Mouse (Mus musculus): Measurements from ENCODE around the gene Nprl3. TPM values are rescaled to one million over a fixed set of nuclear protein-coding genes. Genes with fewer than 3 reads are reported as not detected.

Nprl3 gene
- polyA plus RNA-seq, 1 experiment from 2014 or later = 46.9 TPM

DNA sequence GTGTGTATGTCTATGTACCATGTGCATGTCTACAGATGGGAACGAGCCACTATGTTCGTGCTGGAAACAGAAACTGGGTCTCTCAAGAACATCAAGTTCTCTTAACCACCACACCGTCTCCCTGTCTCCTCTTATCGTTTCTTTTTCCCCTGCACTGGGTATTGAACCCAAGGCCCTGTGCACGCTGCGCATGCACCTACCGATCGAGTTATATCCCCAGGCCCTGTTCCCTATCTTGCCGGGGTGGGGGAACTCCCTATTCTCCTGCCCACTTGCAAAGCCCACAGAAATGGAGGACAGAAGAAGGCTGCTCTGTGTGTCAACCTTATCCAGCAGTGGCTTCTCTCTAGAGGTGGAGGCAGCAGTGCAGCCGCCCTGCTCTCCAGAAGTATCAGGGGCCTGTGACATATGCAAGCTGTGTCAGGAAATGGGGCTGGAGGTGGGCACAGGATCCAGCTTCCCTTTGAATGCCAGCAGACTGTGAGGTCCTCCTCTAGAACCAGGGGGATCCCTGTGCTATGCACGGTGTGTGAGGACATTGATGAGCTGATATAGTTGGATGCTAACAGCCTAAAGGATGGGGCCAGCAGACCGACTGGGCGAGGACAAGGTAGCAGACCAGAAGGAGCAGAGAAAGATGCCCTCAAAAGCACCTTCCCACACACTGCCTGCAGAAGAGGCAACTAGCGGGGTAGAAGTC is 69.1 kb downstream of the Nprl3 start:
- H3K9ac ChIP-seq = no peak overlapping the region
- H3K4me1 ChIP-seq = no peaks in the 10 kb centered on the region
- H3K4me2 ChIP-seq = no peak overlapping the region
- WGBS = 64% methylated on average over 14 of the region's 14 CpGs
- H3K27me3 ChIP-seq = no peaks in the 10 kb centered on the region; the same call in 1 of the 2 replicates
- no peak overlapping the region for H3K27ac ChIP-seq
- ATAC-seq (ENCODE audit: borderline replicate concordance, extremely low read depth, low FRiP score, low TSS enrichment) = no peak
- H3K9me3 ChIP-seq = no peaks in the 10 kb centered on the region
- H3K36me3 ChIP-seq = no peaks in the 10 kb centered on the region
- no peak overlapping the region for H3K4me3 ChIP-seq

DNA sequence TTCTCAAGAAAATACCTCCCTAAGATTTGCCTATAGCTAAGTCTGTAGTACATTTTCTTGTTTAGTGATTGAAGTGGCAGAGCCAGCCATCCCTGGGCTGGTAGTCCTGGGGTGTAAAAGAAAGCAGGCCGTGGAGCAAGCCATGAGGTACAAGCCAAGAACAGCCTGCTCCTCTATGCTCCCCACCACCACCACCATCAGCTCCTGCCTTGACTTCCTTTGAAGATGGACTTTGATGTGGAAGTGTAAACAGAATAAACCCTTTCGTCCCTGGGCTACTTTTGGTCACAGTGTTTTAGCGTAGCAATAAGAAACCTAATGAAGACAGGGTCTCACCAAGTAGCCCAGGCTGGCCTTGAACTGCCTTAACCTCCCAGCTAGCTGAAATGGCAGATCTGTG is 69.7 kb downstream of the Nprl3 start:
- H3K27me3 ChIP-seq = no peaks in the 10 kb centered on the region; the same call in 1 of the 2 replicates
- no peaks in the 10 kb centered on the region for H3K36me3 ChIP-seq
- H3K4me2 ChIP-seq = no peak overlapping the region
- H3K9me3 ChIP-seq = no peaks in the 10 kb centered on the region
- WGBS = 26% methylated on average over 3 of the region's 3 CpGs
- no peak for ATAC-seq (ENCODE audit: borderline replicate concordance, extremely low read depth, low FRiP score, low TSS enrichment)
- no peak overlapping the region for H3K4me3 ChIP-seq
- H3K4me1 ChIP-seq = no peaks in the 10 kb centered on the region
- H3K27ac ChIP-seq = no peak overlapping the region
- H3K9ac ChIP-seq = no peak overlapping the region

DNA sequence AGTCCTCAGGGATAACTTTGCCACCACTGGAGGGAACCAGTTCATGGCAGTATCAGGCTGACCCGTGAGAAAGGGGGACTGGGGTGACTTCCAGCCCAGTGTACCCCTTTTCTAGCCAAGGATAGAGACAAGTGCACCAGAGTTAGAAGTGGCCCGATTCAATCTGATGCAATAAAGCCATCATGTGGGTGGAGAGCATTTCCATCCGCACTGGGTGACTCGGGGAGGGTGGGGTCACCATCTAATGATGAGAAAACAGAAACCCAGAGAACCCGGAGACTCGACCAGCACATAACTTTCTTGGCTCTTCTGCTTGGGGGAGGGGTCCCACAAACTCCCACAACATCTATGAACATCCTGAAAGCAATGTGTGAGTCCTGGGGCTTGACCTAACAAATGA is 70.8 kb downstream of the Nprl3 start:
- Histone ChIP-seq H3K4me2 (no peak overlapping the region), H3K9ac (no peak overlapping the region), H3K36me3 (no peaks in the 10 kb centered on the region), H3K4me1 (no peaks in the 10 kb centered on the region), H3K27me3 (no peaks in the 10 kb centered on the region; the same call in 1 of the 2 replicates), H3K27ac (no peak overlapping the region), H3K4me3 (no peak overlapping the region), H3K9me3 (no peaks in the 10 kb centered on the region)
- ATAC-seq (ENCODE audit: borderline replicate concordance, extremely low read depth, low FRiP score, low TSS enrichment) = no peak
- 62% methylated on average over 6 of the region's 6 CpGs for WGBS

DNA sequence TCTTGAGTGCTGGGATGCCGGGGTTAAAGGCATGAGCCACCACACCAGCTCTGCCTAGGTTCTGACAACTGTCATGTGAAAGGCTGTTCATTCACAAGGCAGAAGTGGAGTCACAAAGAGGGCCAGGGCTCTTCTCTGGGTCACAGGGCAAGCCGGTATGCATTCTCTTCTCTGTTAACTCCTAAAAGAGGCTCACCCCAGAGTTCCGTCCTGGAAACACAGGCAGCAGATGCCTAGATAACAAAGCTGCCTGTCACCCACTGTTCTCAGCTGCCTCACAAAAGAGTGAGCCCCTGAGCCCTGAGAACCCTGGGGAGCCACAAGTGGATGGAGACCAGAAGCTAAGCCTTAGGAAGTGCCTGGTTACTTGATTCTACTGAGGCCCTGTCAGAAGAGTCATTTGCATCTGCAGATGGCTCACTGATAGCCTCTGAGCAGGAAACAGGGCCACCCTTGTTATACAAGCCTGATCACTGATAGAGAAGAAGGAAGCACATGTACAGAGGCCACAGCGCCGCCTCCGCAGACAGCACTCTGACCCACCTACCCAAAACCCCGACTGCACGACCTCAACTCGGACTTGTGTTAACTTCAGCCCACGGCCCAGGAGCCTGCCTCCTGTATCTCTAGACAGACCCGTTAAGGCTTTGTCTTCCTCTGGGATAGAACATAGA is 71.5 kb downstream of the Nprl3 start:
- Histone ChIP-seq H3K4me1 (no peaks in the 10 kb centered on the region), H3K9me3 (no peaks in the 10 kb centered on the region), H3K9ac (no peak overlapping the region), H3K27me3 (no peaks in the 10 kb centered on the region; the same call in 1 of the 2 replicates), H3K36me3 (no peaks in the 10 kb centered on the region), H3K27ac (no peak overlapping the region), H3K4me2 (no peak overlapping the region), H3K4me3 (no peak overlapping the region)
- WGBS = 31% methylated on average over 11 of the region's 11 CpGs
- no peak for ATAC-seq (ENCODE audit: borderline replicate concordance, extremely low read depth, low FRiP score, low TSS enrichment)

DNA sequence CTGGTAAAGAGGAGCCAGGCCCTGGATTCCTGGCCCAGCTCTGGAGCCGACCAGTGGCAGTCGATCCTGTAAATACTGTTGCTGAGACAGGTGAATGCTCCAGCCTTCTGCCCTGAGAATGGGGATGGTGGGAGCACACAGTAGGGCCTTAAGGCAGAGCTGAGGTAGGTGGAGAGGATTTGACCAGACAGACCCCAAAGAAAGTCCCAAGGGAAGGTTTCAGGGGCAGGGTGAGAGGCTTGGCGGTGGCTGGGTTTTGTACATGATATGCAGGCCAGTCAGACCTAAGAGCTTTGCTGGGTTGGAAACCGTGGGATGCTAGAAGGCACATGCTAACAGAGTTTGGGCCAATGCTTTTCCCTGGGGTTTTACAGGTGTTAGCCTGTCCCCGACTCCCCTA is 72.9 kb downstream of the Nprl3 start:
- no peak overlapping the region for H3K4me2 ChIP-seq
- H3K9ac ChIP-seq = no peak overlapping the region
- H3K36me3 ChIP-seq = no peaks in the 10 kb centered on the region
- no peak overlapping the region for H3K27ac ChIP-seq
- no peaks in the 10 kb centered on the region for H3K9me3 ChIP-seq
- H3K27me3 ChIP-seq = no peaks in the 10 kb centered on the region; the same call in 1 of the 2 replicates
- no peak for ATAC-seq (ENCODE audit: borderline replicate concordance, extremely low read depth, low FRiP score, low TSS enrichment)
- H3K4me3 ChIP-seq = no peak overlapping the region
- H3K4me1 ChIP-seq = no peaks in the 10 kb centered on the region
- WGBS = 86% methylated on average over 5 of the region's 5 CpGs

DNA sequence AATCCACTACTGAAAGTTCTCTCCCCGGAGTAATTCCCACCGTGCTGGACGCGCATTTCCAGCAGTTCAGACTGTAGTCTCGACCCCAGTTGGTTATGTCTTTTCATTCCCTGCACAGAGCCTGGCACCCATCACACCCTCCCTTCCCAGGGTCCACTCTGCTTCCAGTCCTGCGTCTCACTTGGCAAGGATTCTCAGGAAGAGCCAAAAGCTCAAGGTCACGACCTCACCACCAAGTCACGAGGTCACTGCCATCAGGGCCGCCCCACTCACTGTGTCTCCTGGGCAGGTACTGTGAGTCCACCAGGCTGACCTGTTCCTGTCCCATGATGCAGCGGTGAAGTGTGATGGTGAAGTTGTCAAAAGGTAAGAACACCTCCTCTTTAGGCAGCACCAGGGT is 73.4 kb downstream of the Nprl3 start:
- WGBS = 79% methylated on average over 10 of the region's 10 CpGs
- ATAC-seq (ENCODE audit: borderline replicate concordance, extremely low read depth, low FRiP score, low TSS enrichment) = no peak
- no peaks in the 10 kb centered on the region for H3K36me3 ChIP-seq
- H3K4me1 ChIP-seq = no peaks in the 10 kb centered on the region
- H3K4me3 ChIP-seq = no peak overlapping the region
- H3K9me3 ChIP-seq = no peaks in the 10 kb centered on the region
- no peak overlapping the region for H3K4me2 ChIP-seq
- H3K27me3 ChIP-seq = no peaks in the 10 kb centered on the region; the same call in 1 of the 2 replicates
- no peak overlapping the region for H3K9ac ChIP-seq
- H3K27ac ChIP-seq = no peak overlapping the region

DNA sequence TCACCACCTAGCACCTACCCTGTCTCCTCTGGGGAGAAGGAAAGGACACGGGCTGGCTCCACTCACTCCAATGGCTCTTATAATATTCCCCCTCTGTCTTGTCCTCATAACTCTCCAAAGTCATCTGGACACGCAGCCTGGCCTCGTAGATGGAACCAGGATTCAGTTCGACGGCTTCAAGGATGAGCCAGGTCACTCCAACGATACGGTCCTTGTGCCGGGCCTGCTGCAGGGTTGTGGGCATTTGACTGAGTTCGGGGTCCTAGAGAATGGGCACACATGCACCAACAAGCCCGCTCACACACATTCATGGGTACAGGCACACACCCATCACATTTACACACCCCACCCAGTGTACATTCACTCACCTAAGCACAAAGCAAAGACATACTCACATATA is 74.4 kb downstream of the Nprl3 start:
- no peaks in the 10 kb centered on the region for H3K36me3 ChIP-seq
- no peaks in the 10 kb centered on the region for H3K9me3 ChIP-seq
- no peak overlapping the region for H3K4me2 ChIP-seq
- no peaks in the 10 kb centered on the region; the same call in 1 of the 2 replicates for H3K27me3 ChIP-seq
- H3K4me1 ChIP-seq = no peaks in the 10 kb centered on the region
- no peak overlapping the region for H3K4me3 ChIP-seq
- WGBS = 85% methylated on average over 10 of the region's 10 CpGs
- no peak overlapping the region for H3K27ac ChIP-seq
- H3K9ac ChIP-seq = no peak overlapping the region
- no peak for ATAC-seq (ENCODE audit: borderline replicate concordance, extremely low read depth, low FRiP score, low TSS enrichment)

DNA sequence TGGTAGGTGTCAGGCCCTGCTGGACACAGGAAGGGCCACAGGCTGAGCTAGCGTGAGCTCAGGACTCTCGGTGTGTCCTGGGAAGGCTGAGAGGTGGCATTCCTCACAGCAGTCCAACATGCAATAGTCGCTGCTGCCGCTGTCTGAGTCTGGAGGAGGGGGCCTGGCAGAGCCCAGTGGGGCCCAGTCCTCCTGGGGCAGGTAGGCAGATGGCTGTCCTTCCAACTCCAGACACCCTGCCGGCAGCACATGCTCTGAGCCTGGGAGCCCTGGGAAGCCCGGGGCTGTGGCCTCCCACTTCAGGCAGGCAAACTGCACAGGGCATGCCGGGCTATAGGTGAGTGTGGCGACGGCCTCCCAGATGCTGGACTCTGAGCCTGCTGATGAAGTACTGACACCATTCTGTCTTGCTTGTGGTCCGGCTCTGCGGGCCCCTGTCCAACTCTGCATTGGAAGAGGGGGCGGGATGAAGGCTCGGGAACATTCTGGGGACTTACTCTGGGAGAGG is 76.8 kb downstream of the Nprl3 start:
- Histone ChIP-seq H3K4me3 (no peak overlapping the region), H3K4me2 (no peak overlapping the region), H3K4me1 (no peaks in the 10 kb centered on the region), H3K9me3 (no peaks in the 10 kb centered on the region), H3K27ac (no peak overlapping the region), H3K36me3 (no peaks in the 10 kb centered on the region), H3K27me3 (no peaks in the 10 kb centered on the region), H3K9ac (no peak overlapping the region)
- ATAC-seq (ENCODE audit: borderline replicate concordance, extremely low read depth, low FRiP score, low TSS enrichment) = 0 out of 2 replicates have a peak, but pooled peaks have one; percentile 10
- WGBS = 68% methylated on average over 13 of the region's 13 CpGs

DNA sequence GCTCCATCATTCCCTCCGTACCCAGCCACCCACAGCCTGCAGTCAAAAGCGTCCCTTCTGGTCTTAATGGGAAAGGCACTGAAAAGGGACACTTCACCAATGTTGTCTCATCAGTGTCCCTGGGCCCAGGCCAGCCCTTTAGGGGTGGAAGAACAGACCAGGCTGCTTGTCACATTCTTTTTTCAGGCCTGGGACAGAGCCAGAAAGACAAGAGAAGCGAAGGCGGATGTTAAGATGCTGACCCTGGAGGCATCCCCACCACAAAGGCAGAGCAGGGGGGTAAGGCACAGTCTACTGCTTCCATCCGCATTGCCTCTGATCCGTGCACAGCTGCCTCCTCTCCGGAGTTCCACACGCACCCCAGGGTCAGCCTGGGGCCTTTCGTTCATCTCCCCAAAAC is 77.4 kb downstream of the Nprl3 start:
- H3K4me3 ChIP-seq = no peak overlapping the region
- ATAC-seq (ENCODE audit: borderline replicate concordance, extremely low read depth, low FRiP score, low TSS enrichment) = 0 out of 2 replicates have a peak, but pooled peaks have one; percentile 53
- no peak overlapping the region for H3K27ac ChIP-seq
- H3K9ac ChIP-seq = no peak overlapping the region
- H3K9me3 ChIP-seq = no peaks in the 10 kb centered on the region
- no peaks in the 10 kb centered on the region for H3K36me3 ChIP-seq
- H3K4me2 ChIP-seq = no peak overlapping the region
- WGBS = 61% methylated on average over 9 of the region's 9 CpGs
- H3K4me1 ChIP-seq = no peaks in the 10 kb centered on the region
- no peaks in the 10 kb centered on the region for H3K27me3 ChIP-seq

DNA sequence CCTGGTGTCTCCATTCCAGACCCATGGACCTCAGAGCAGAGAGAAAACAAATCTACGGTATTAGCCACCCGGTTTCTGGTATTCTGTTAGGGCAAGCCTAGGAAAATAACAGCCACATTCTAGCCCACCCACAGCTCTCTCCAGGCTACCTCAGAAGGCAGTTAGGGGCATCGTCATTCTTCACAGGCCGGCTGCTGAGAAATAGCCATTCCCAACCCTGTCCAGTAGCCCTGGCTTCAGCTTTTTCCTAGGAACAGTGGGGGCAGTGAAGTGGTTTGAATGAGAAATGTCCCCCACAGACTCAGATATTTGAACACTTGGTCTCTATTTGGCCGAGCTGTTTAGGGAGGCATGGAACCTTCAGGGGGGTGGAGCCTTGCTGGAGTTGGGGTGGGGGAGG is 78.1 kb downstream of the Nprl3 start:
- Histone ChIP-seq H3K9me3 (no peaks in the 10 kb centered on the region), H3K4me1 (no peaks in the 10 kb centered on the region), H3K4me3 (no peak overlapping the region), H3K4me2 (no peak overlapping the region), H3K27me3 (no peaks in the 10 kb centered on the region), H3K9ac (no peak overlapping the region), H3K36me3 (no peaks in the 10 kb centered on the region), H3K27ac (no peak overlapping the region)
- WGBS = 66% methylated on average over 5 of the region's 5 CpGs
- ATAC-seq (ENCODE audit: borderline replicate concordance, extremely low read depth, low FRiP score, low TSS enrichment) = no peak

DNA sequence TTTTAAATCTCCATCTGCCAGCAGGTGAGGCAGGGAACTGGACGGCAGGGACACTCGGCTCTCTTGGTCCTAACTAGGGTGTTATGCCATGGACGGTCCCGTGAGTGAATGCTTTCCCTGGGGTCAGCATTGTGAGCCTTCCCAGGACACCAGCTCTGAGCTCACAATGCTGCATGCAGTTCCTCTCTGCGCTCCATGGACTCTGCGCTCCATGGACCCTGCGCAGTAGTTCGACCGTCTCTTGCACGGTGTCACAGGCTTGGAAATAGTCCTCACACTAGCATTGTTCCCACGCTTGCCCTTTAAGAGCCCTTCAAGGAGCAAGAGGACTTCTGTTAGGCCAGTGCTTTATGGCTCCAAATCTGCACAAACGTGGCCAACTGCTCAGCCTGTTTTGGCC is 78.6 kb downstream of the Nprl3 start:
- no peak overlapping the region for H3K4me2 ChIP-seq
- H3K9me3 ChIP-seq = no peaks in the 10 kb centered on the region
- H3K27ac ChIP-seq = no peak overlapping the region
- no peaks in the 10 kb centered on the region for H3K4me1 ChIP-seq
- no peaks in the 10 kb centered on the region for H3K27me3 ChIP-seq
- ATAC-seq (ENCODE audit: borderline replicate concordance, extremely low read depth, low FRiP score, low TSS enrichment) = no peak
- 76% methylated on average over 12 of the region's 12 CpGs for WGBS
- no peak overlapping the region for H3K4me3 ChIP-seq
- no peak overlapping the region for H3K9ac ChIP-seq
- H3K36me3 ChIP-seq = no peaks in the 10 kb centered on the region

DNA sequence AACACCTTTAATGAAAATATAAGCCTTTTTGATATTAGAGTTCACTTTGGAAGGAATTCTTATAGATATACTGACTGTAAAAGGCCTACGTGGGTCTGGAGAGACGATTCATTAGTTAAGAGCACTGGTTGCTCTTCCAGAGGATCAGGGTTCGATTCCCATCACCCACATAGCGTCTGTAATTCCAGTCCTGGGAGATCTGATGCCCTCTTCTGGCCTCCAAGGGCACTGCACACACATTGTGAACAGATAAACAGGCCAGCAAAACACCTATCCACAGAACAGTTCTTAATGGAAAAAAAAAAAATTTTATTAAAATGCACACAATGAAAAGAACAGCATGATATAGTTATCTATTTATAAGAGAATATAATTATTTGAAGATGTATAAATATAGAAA is 80.3 kb downstream of the Nprl3 start:
- ATAC-seq (ENCODE audit: borderline replicate concordance, extremely low read depth, low FRiP score, low TSS enrichment) = no peak
- Histone ChIP-seq H3K9me3 (no peaks in the 10 kb centered on the region), H3K36me3 (no peaks in the 10 kb centered on the region), H3K4me2 (no peak overlapping the region), H3K4me3 (no peak overlapping the region), H3K27me3 (0 out of 2 replicates have a peak, but pooled peaks cover 3% of the 10 kb centered on the region), H3K9ac (no peak overlapping the region), H3K27ac (no peak overlapping the region), H3K4me1 (no peaks in the 10 kb centered on the region)
- 83% methylated on average over 4 of the region's 4 CpGs for WGBS
